In the genomic region with DNA sequence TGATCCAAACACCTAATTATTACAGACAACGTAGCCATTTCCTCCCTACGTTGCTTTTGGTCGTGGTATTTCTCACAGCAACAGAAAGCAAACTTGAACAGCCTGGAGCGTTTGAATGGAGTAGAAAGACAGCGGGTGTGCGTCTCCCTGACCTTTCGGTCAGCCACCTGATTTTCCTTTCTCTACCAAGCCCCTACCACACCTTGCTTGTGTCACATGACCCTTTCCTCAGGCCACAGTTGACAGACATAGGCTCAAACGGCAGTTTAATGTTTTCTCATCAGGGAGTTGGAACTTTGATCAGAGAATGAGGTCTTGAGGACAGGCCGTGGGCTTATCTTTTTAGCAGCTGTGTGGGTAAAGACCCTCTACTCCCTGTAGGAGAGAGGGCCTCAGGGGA, we compare ENCODE assay signal across 12 mouse cellular contexts. TPM values are rescaled to one million over a fixed set of nuclear protein-coding genes. Genes with fewer than 3 reads are reported as not detected.
"Had no signal": no experiment of that assay in that cellular context is flagged by ENCODE, and none has a peak within 500 bp of the region (broad histone marks: within the 10 kb centered on the region; RNA-seq: fewer than 3 reads in every experiment).

No protein-coding gene starts in this region.

- H3K27me3 ChIP-seq: kidney, embryonic 15.5 days; limb, embryonic 15.5 days; liver, embryonic 12.5 days; midbrain, embryonic 13.5 days had no signal

- H3K27ac ChIP-seq: kidney, embryonic 15.5 days; limb, embryonic 15.5 days; liver, embryonic 12.5 days; macrophage; midbrain, embryonic 13.5 days had no signal

- H3K36me3 ChIP-seq: kidney, embryonic 15.5 days; limb, embryonic 15.5 days; liver, embryonic 12.5 days; midbrain, embryonic 13.5 days had no signal

- H3K9me3 ChIP-seq: kidney, embryonic 15.5 days; limb, embryonic 15.5 days; liver, embryonic 12.5 days; midbrain, embryonic 13.5 days had no signal

- H3K4me2 ChIP-seq: kidney, embryonic 15.5 days; limb, embryonic 15.5 days; liver, embryonic 12.5 days; lung, embryonic 14.5 days; midbrain, embryonic 13.5 days had no signal

- H3K4me1 ChIP-seq: liver, embryonic 12.5 days had no signal

- H3K4me3 ChIP-seq: kidney, embryonic 15.5 days; limb, embryonic 15.5 days; liver, embryonic 12.5 days; megakaryocyte, embryonic 14.5 days; midbrain, embryonic 13.5 days had no signal

- DNase-seq: right cerebral cortex, adult 18-20 months; spleen, adult 18-20 months; thymus, adult 18-20 months; thymus, postnatal 14 days had no signal

- H3K9ac ChIP-seq: kidney, embryonic 15.5 days; limb, embryonic 15.5 days; liver, embryonic 12.5 days; lung, embryonic 14.5 days; midbrain, embryonic 13.5 days had no signal

- ATAC-seq: liver, embryonic 12.5 days; midbrain, embryonic 13.5 days had no signal

RNA-seq across cellular contexts. Expression of a gene that starts 57.0 kb away (rescaled TPM):
- polyA plus RNA-seq: liver, embryonic 12.5 days; liver, embryonic 16.5 days; macrophage had no signal
